Mouse (Mus musculus): ENCODE measurements around the gene Pcnp. TPM values are rescaled to one million over a fixed set of nuclear protein-coding genes. Genes with fewer than 3 reads are reported as not detected.
A peak's percentile ranks its signal among the peaks of the same experiment; 100 is the strongest.
"Not testable (repeated sequence)": the region's sequence is repeated elsewhere in the genome, so short reads cannot be mapped to it uniquely, and the experiment has no call there.

The Pcnp gene
- polyA plus RNA-seq, 1 experiment = 25.4 TPM

GRCm38 (mm10) chr16:56068523-56069070, 39.1 kb upstream of the Pcnp start:
- TF ChIP-seq POLR2A (IDR thresholded peaks at IDR 0.05; ENCODE audit: borderline replicate concordance, extremely low read depth, low read depth, low read length) = no peak
- TF ChIP-seq CTCF (IDR thresholded peaks at IDR 0.05; ENCODE audit: insufficient read depth, low read length) = no peak
- Histone ChIP-seq H3K4me1 (ENCODE audit: control insufficient read depth, insufficient read depth, low read length) (no peaks in the 10 kb centered on the region), H3K4me3 (replicated peaks; ENCODE audit: extremely low read depth, low read depth, low read length) (no peak overlapping the region)
- DNase-seq = no peak
- WGBS = 85% methylated on average over 6 of the region's 6 CpGs

- WGBS = 49% methylated on average over 8 of the region's 8 CpGs
These were observed 36.6 kb upstream of the Pcnp start for GRCm38 (mm10) chr16:56066113-56066512.

GRCm38 (mm10) chr16:56064334-56064990, 34.9 kb upstream of the Pcnp start:
- DNase-seq = peak; percentile 30
- H3K4me3 ChIP-seq (replicated peaks; ENCODE audit: extremely low read depth, low read depth, low read length) = peak overlapping the region; percentile 80
- WGBS = under 1% methylated on average over 20 of the region's 20 CpGs

More at GRCm38 (mm10) chr16:56066113-56066512, 36.6 kb upstream of the Pcnp start:
- TF ChIP-seq POLR2A (IDR thresholded peaks at IDR 0.05; ENCODE audit: borderline replicate concordance, extremely low read depth, low read depth, low read length) (no peak), CTCF (IDR thresholded peaks at IDR 0.05; ENCODE audit: insufficient read depth, low read length) (no peak)
- no peak for DNase-seq
- H3K4me3 ChIP-seq (replicated peaks; ENCODE audit: extremely low read depth, low read depth, low read length) = no peak overlapping the region
- H3K4me1 ChIP-seq (ENCODE audit: control insufficient read depth, insufficient read depth, low read length) = no peaks in the 10 kb centered on the region

GRCm38 (mm10) chr16:56062981-56063380, 33.4 kb upstream of the Pcnp start:
- no peak for DNase-seq
- no peak for TF ChIP-seq POLR2A (IDR thresholded peaks at IDR 0.05; ENCODE audit: borderline replicate concordance, extremely low read depth, low read depth, low read length)
- no peak for TF ChIP-seq CTCF (IDR thresholded peaks at IDR 0.05; ENCODE audit: insufficient read depth, low read length)
- H3K4me3 ChIP-seq (replicated peaks; ENCODE audit: extremely low read depth, low read depth, low read length) = no peak overlapping the region
- 61% methylated on average over 11 of the region's 11 CpGs for WGBS
- no peaks in the 10 kb centered on the region for H3K4me1 ChIP-seq (ENCODE audit: control insufficient read depth, insufficient read depth, low read length)

More at GRCm38 (mm10) chr16:56064334-56064990, 34.9 kb upstream of the Pcnp start:
- TF ChIP-seq POLR2A (IDR thresholded peaks at IDR 0.05; ENCODE audit: borderline replicate concordance, extremely low read depth, low read depth, low read length) (no peak), CTCF (IDR thresholded peaks at IDR 0.05; ENCODE audit: insufficient read depth, low read length) (peak; percentile 19; the same call in 1 of the 2 replicates)
- no peaks in the 10 kb centered on the region for H3K4me1 ChIP-seq (ENCODE audit: control insufficient read depth, insufficient read depth, low read length)

GRCm38 (mm10) chr16:56061995-56062594, 32.6 kb upstream of the Pcnp start:
- Histone ChIP-seq H3K4me1 (ENCODE audit: control insufficient read depth, insufficient read depth, low read length) (no peaks in the 10 kb centered on the region), H3K4me3 (replicated peaks; ENCODE audit: extremely low read depth, low read depth, low read length) (no peak overlapping the region)
- WGBS = 68% methylated on average over 7 of the region's 7 CpGs
- DNase-seq = no peak
- TF ChIP-seq CTCF (IDR thresholded peaks at IDR 0.05; ENCODE audit: insufficient read depth, low read length) (no peak), POLR2A (IDR thresholded peaks at IDR 0.05; ENCODE audit: borderline replicate concordance, extremely low read depth, low read depth, low read length) (no peak)

GRCm38 (mm10) chr16:56058151-56058550, 28.6 kb upstream of the Pcnp start:
- no peak for DNase-seq
- no peaks in the 10 kb centered on the region for H3K4me1 ChIP-seq (ENCODE audit: control insufficient read depth, insufficient read depth, low read length)
- WGBS = 84% methylated on average over 10 of the region's 10 CpGs
- TF ChIP-seq CTCF (IDR thresholded peaks at IDR 0.05; ENCODE audit: insufficient read depth, low read length) (no peak), POLR2A (IDR thresholded peaks at IDR 0.05; ENCODE audit: borderline replicate concordance, extremely low read depth, low read depth, low read length) (no peak)
- no peak overlapping the region for H3K4me3 ChIP-seq (replicated peaks; ENCODE audit: extremely low read depth, low read depth, low read length)

GRCm38 (mm10) chr16:56056944-56057590, 27.5 kb upstream of the Pcnp start:
- 74% methylated on average over 7 of the region's 7 CpGs for WGBS
- H3K4me3 ChIP-seq (replicated peaks; ENCODE audit: extremely low read depth, low read depth, low read length) = no peak overlapping the region
- no peaks in the 10 kb centered on the region for H3K4me1 ChIP-seq (ENCODE audit: control insufficient read depth, insufficient read depth, low read length)
- no peak for DNase-seq
- no peak for TF ChIP-seq CTCF (IDR thresholded peaks at IDR 0.05; ENCODE audit: insufficient read depth, low read length)
- no peak for TF ChIP-seq POLR2A (IDR thresholded peaks at IDR 0.05; ENCODE audit: borderline replicate concordance, extremely low read depth, low read depth, low read length)

- H3K4me3 ChIP-seq (replicated peaks; ENCODE audit: extremely low read depth, low read depth, low read length) = no peak overlapping the region
- WGBS = 80% methylated on average over 3 of the region's 3 CpGs
- H3K4me1 ChIP-seq (ENCODE audit: control insufficient read depth, insufficient read depth, low read length) = no peaks in the 10 kb centered on the region
- no peak for DNase-seq
- no peak for TF ChIP-seq POLR2A (IDR thresholded peaks at IDR 0.05; ENCODE audit: borderline replicate concordance, extremely low read depth, low read depth, low read length)
- TF ChIP-seq CTCF (IDR thresholded peaks at IDR 0.05; ENCODE audit: insufficient read depth, low read length) = no peak
These were observed 26.4 kb upstream of the Pcnp start for GRCm38 (mm10) chr16:56055911-56056310.

GRCm38 (mm10) chr16:56048038-56048437, 18.5 kb upstream of the Pcnp start, which contains the start of gene Senp7:
Senp7 (plus strand) TSS chr16:56048338.
- not testable (repeated sequence) for H3K4me1 ChIP-seq (ENCODE audit: control insufficient read depth, insufficient read depth, low read length); DNase-seq; H3K4me3 ChIP-seq (replicated peaks; ENCODE audit: extremely low read depth, low read depth, low read length)
- WGBS = no CpG with 5 or more reads among the region's 4 CpGs

Measured in lung, adult 2 months (tissue).